Mouse (Mus musculus) cerebral cortex, adult 2 months (tissue): ENCODE measurements around the gene Capza1.

Experiments
- WGBS: fragments of 180-500 bp; shearing (Covaris S2); methylation state at CpG from one replicate; pipeline ENCODE4 v1.1.7; 2018; 5-methylcytosine and 5-hydroxymethylcytosine counted together

Capza1 gene

GRCm38 (mm10) chr3:104814746-104815145 is 49.6 kb downstream of the Capza1 start:
- WGBS = 100% methylated on average over 1 of the region's 1 CpGs

- 91% methylated on average over 7 of the region's 7 CpGs for WGBS
These were observed 51.1 kb downstream of the Capza1 start for GRCm38 (mm10) chr3:104813227-104813626.

- 83% methylated on average over 4 of the region's 4 CpGs for WGBS
These were observed 52.1 kb downstream of the Capza1 start for GRCm38 (mm10) chr3:104812254-104812653.

- WGBS = 71% methylated on average over 3 of the region's 3 CpGs
These were observed 52.6 kb downstream of the Capza1 start for GRCm38 (mm10) chr3:104811752-104812151.

- WGBS = 78% methylated on average over 9 of the region's 9 CpGs
These were observed 58.8 kb downstream of the Capza1 start for GRCm38 (mm10) chr3:104805539-104805938.

GRCm38 (mm10) chr3:104804312-104804711 is 60.0 kb downstream of the Capza1 start:
- WGBS = 95% methylated on average over 10 of the region's 10 CpGs

GRCm38 (mm10) chr3:104801481-104801880 is 62.8 kb downstream of the Capza1 start:
- WGBS = 89% methylated on average over 6 of the region's 6 CpGs

- 97% methylated on average over 11 of the region's 11 CpGs for WGBS
These were observed 63.6 kb downstream of the Capza1 start for GRCm38 (mm10) chr3:104800681-104801080.

GRCm38 (mm10) chr3:104796430-104797082 is 67.7 kb downstream of the Capza1 start:
- whole genome bisulfite sequencing = 83% methylated on average over 15 of the region's 15 CpGs

GRCm38 (mm10) chr3:104795661-104796340 is 68.5 kb downstream of the Capza1 start:
- 63% methylated on average over 15 of the region's 15 CpGs for WGBS

- 73% methylated on average over 12 of the region's 12 CpGs for WGBS
These were observed 69.3 kb downstream of the Capza1 start for GRCm38 (mm10) chr3:104794953-104795470.

- WGBS = 59% methylated on average over 20 of the region's 20 CpGs
These were observed 70.2 kb downstream of the Capza1 start for GRCm38 (mm10) chr3:104793871-104794828.

GRCm38 (mm10) chr3:104792360-104793270 is 71.7 kb downstream of the Capza1 start:
- 64% methylated on average over 15 of the region's 15 CpGs for WGBS

GRCm38 (mm10) chr3:104791671-104792070 is 72.6 kb downstream of the Capza1 start:
- WGBS = 59% methylated on average over 8 of the region's 8 CpGs

- WGBS = 26% methylated on average over 4 of the region's 4 CpGs
These were observed 73.3 kb downstream of the Capza1 start for GRCm38 (mm10) chr3:104791017-104791416.

- WGBS = 23% methylated on average over 6 of the region's 6 CpGs
These were observed 73.8 kb downstream of the Capza1 start for GRCm38 (mm10) chr3:104790401-104790937.

GRCm38 (mm10) chr3:104789822-104790221 is 74.5 kb downstream of the Capza1 start:
- 27% methylated on average over 13 of the region's 13 CpGs for WGBS

- 19% methylated on average over 10 of the region's 10 CpGs for WGBS
These were observed 75.0 kb downstream of the Capza1 start for GRCm38 (mm10) chr3:104789312-104789605.

- 4% methylated on average over 52 of the region's 52 CpGs for WGBS
These were observed 75.6 kb downstream of the Capza1 start for GRCm38 (mm10) chr3:104788561-104789311.

- 57% methylated on average over 3 of the region's 3 CpGs for WGBS
These were observed 76.2 kb downstream of the Capza1 start, which contains the start of gene Rhoc for GRCm38 (mm10) chr3:104788075-104788474. Gene Rhoc (plus strand): TSS chr3:104788375.
